Mouse (Mus musculus) ES-Bruce4 (cell line): Measurements from ENCODE around the gene Bckdha.

ENCODE experiments used
- CTCF ChIP-seq: IDR thresholded peaks from one replicate; pipeline ENCODE4 v1.8.1; 2011; ENCODE audit warnings: low read depth, low read length
- EP300 ChIP-seq: IDR thresholded peaks from 2 replicates; pipeline ENCODE4 v1.6.1; 2011; ENCODE audit warnings: low read depth, low read length; ENCODE audit not compliant: insufficient read depth
- POLR2A ChIP-seq: IDR thresholded peaks from one replicate; pipeline ENCODE4 v1.8.1; 2011; ENCODE audit warnings: low read length; ENCODE audit not compliant: insufficient read depth

DNA sequence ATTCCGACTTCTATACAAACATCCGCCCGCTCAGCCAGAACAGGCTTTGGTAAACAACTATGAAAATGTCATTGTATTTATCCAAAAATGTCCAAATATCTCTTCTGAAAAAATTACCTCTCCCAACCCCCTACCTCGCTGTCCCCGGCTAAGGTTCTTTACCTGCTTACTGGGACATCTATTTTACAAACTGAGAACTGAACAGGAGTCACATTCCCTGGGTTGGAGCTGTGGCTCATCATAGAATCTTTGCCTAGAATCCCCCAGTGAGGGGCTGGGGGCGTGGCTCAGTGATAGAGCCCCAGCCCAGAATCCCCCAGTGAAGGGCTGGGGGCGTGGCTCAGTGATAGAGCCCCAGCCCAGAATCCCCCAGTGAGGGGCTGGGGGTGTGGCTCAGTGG lies 47.3 kb downstream of the Bckdha start:
- TF ChIP-seq POLR2A: no peak
- TF ChIP-seq EP300: no peak
- TF ChIP-seq CTCF: no peak
